Mouse (Mus musculus) embryonic facial prominence, embryonic 15.5 days (tissue): ENCODE data around the gene Col24a1. TPM values are rescaled to one million over a fixed set of nuclear protein-coding genes. Genes with fewer than 3 reads are reported as not detected.

ENCODE experiments used
- ATAC-seq: fragments of 200-750 bp; cut with Nextera tagmentation; 2 replicates; pipeline ENCODE4 v1.8.0; 2017; ENCODE audit warnings: low read depth, moderate TSS enrichment; ENCODE audit not compliant: insufficient number of reproducible peaks, low FRiP score, low TSS enrichment
- H3K27ac ChIP-seq: fragments of 300-500 bp; sonication (generic); replicated peaks from 2 replicates; pipeline ENCODE4 v1.5.1; 2015; ENCODE audit warnings: mild to moderate bottlenecking, inconsistent platforms
- H3K27me3 ChIP-seq: fragments of 300-500 bp; sonication (generic); 2 replicates; pipeline ENCODE4 v1.6.1; 2015; ENCODE audit warnings: inconsistent platforms
- H3K36me3 ChIP-seq: fragments of 300-500 bp; sonication (generic); 2 replicates; pipeline ENCODE4 v1.6.1; 2015; ENCODE audit warnings: mild to moderate bottlenecking, inconsistent platforms
- H3K4me1 ChIP-seq: fragments of 300-500 bp; sonication (generic); 2 replicates; pipeline ENCODE4 v1.6.1; 2015; ENCODE audit warnings: inconsistent platforms
- H3K4me2 ChIP-seq: fragments of 300-500 bp; sonication (generic); replicated peaks from 2 replicates; pipeline ENCODE4 v1.6.1; 2015; ENCODE audit warnings: mild to moderate bottlenecking, inconsistent platforms
- H3K4me3 ChIP-seq: fragments of 300-500 bp; sonication (generic); replicated peaks from 2 replicates; pipeline ENCODE4 v1.5.1; 2015; ENCODE audit warnings: mild to moderate bottlenecking, inconsistent platforms
- H3K9ac ChIP-seq: fragments of 300-500 bp; sonication (generic); 2 replicates; pipeline ENCODE4 v1.6.1; 2015; ENCODE audit warnings: inconsistent platforms
- H3K9me3 ChIP-seq: fragments of 300-500 bp; sonication (generic); replicated peaks from 2 replicates; pipeline ENCODE4 v1.6.1; 2016; ENCODE audit warnings: inconsistent platforms
- whole genome bisulfite sequencing: fragments of 180-500 bp; shearing (Covaris S2); methylation state at CpG from one replicate; pipeline ENCODE4 v1.1.7; 2015; 5-methylcytosine and 5-hydroxymethylcytosine counted together
- polyA plus RNA-seq: library from polyadenylated mRNA; unstranded; fragments of >200 nt; fragmentation: Nextera tagmentation; extraction: Ambion mirVana; gene quantifications from 2 replicates; pipeline ENCODE4 v1.2.1, GENCODE M21; 2015

The Col24a1 gene
- polyA plus RNA-seq, 1 experiment from 2014 or later, result 10.0 TPM

DNA sequence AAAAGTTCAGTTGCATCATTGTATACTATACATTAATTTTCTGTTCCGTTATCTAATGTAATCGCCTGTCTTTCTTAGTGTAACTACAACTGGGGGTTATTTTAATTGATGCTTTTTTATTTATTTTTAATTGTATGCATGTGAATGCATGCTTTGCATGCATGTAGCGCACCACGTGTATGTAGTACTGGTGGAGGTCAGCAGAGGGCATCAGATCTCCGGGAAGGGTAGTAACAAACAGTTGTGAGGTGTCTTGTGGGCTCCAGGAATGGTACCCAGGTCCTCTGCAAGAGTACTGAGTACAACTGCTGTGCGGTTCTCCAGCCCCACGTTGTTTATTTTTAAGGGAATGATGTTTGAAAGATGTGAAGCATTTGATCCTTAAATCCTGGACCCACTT is 306.8 kb downstream of the Col24a1 start:
- Histone ChIP-seq H3K4me2 (no peak overlapping the region), H3K9me3 (no peaks in the 10 kb centered on the region), H3K4me1 (no peaks in the 10 kb centered on the region), H3K27ac (no peak overlapping the region), H3K36me3 (peaks cover 61% of the 10 kb centered on the region), H3K9ac (no peak overlapping the region), H3K27me3 (no peaks in the 10 kb centered on the region), H3K4me3 (no peak overlapping the region)
- ATAC-seq, result no peak
- 96% methylated on average over 7 of the region's 7 CpGs for WGBS

GRCm38 (mm10) chr3:145600801-145601200 is 308.5 kb downstream of the Col24a1 start:
- Histone ChIP-seq H3K9ac (no peak overlapping the region), H3K4me2 (no peak overlapping the region), H3K4me1 (no peaks in the 10 kb centered on the region), H3K27ac (no peak overlapping the region), H3K27me3 (no peaks in the 10 kb centered on the region), H3K4me3 (no peak overlapping the region), H3K9me3 (no peaks in the 10 kb centered on the region), H3K36me3 (peaks cover 56% of the 10 kb centered on the region)
- 90% methylated on average over 6 of the region's 6 CpGs for WGBS
- no peak for ATAC-seq

DNA sequence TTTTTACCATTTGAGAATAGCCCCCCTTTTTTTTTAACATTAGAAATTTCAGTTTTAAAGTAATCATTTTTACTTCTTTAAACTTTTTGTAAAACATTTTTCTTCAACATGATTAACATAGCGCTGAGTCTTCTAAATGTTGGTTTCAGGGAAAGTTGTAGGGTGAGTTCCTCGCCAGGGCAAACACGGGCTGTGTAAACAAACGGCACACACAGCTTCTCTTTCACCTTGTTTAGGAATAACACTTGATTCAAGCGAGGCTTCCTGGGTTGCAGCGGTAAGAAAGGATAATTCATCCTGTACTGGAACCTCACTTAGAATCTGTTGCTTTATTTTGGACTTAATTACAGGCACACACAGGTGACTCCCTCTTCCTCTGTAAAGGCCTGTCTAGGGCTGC is 309.1 kb downstream of the Col24a1 start:
- Histone ChIP-seq H3K27ac (no peak overlapping the region; the same call in 1 of the 2 replicates), H3K27me3 (no peaks in the 10 kb centered on the region), H3K36me3 (peaks cover 53% of the 10 kb centered on the region), H3K4me3 (no peak overlapping the region), H3K4me1 (no peaks in the 10 kb centered on the region), H3K9me3 (no peaks in the 10 kb centered on the region), H3K4me2 (no peak overlapping the region), H3K9ac (no peak overlapping the region)
- 66% methylated on average over 6 of the region's 6 CpGs for WGBS
- ATAC-seq, result no peak

Other genes starting within 250 kb of the Col24a1 start
- 1.7 and 1.9 TPM in 2 replicates for gene Clca2, start 193.0 kb upstream of the Col24a1 start, polyA plus RNA-seq
- gene Odf2l, start 173.9 kb upstream of the Col24a1 start, polyA plus RNA-seq, result 15.3 and 18.1 TPM in 2 replicates